Mouse (Mus musculus): ENCODE results near the gene Taok3. TPM values are rescaled to one million over a fixed set of nuclear protein-coding genes. Genes with fewer than 3 reads are reported as not detected.

Gene Taok3
- polyA plus RNA-seq, 1 experiment = 40.6 TPM

- TF ChIP-seq CTCF (IDR thresholded peaks at IDR 0.05; ENCODE audit: extremely low read depth, insufficient read depth, low read length) (no peak), POLR2A (IDR thresholded peaks at IDR 0.05; ENCODE audit: extremely low read depth, insufficient read depth, low read length) (no peak)
- Histone ChIP-seq H3K4me1 (ENCODE audit: control insufficient read depth, insufficient read depth, low read length) (peaks cover 3% of the 10 kb centered on the region; the same call in 1 of the 2 replicates), H3K27ac (ENCODE audit: insufficient read depth, low read length) (no peak overlapping the region), H3K4me3 (ENCODE audit: insufficient read depth, low read length) (no peak overlapping the region)
These were observed 30.1 kb downstream of the Taok3 start for GRCm38 (mm10) chr5:117150068-117150467.

- H3K27ac ChIP-seq (ENCODE audit: insufficient read depth, low read length) = no peak overlapping the region
- TF ChIP-seq POLR2A (IDR thresholded peaks at IDR 0.05; ENCODE audit: extremely low read depth, insufficient read depth, low read length) (no peak), CTCF (IDR thresholded peaks at IDR 0.05; ENCODE audit: extremely low read depth, insufficient read depth, low read length) (no peak)
- H3K4me3 ChIP-seq (ENCODE audit: insufficient read depth, low read length) = no peak overlapping the region
- no peaks in the 10 kb centered on the region for H3K4me1 ChIP-seq (ENCODE audit: control insufficient read depth, insufficient read depth, low read length)
These were observed 33.0 kb downstream of the Taok3 start for GRCm38 (mm10) chr5:117152944-117153343.

GRCm38 (mm10) chr5:117153527-117154091, 33.7 kb downstream of the Taok3 start:
- Histone ChIP-seq H3K4me3 (ENCODE audit: insufficient read depth, low read length) (no peak overlapping the region), H3K4me1 (ENCODE audit: control insufficient read depth, insufficient read depth, low read length) (no peaks in the 10 kb centered on the region), H3K27ac (ENCODE audit: insufficient read depth, low read length) (no peak overlapping the region)
- TF ChIP-seq POLR2A (IDR thresholded peaks at IDR 0.05; ENCODE audit: extremely low read depth, insufficient read depth, low read length) (no peak), CTCF (IDR thresholded peaks at IDR 0.05; ENCODE audit: extremely low read depth, insufficient read depth, low read length) (no peak)

- H3K27ac ChIP-seq (ENCODE audit: insufficient read depth, low read length) = no peak overlapping the region
- TF ChIP-seq CTCF (IDR thresholded peaks at IDR 0.05; ENCODE audit: extremely low read depth, insufficient read depth, low read length) (no peak), POLR2A (IDR thresholded peaks at IDR 0.05; ENCODE audit: extremely low read depth, insufficient read depth, low read length) (no peak)
- no peak overlapping the region for H3K4me3 ChIP-seq (ENCODE audit: insufficient read depth, low read length)
- H3K4me1 ChIP-seq (ENCODE audit: control insufficient read depth, insufficient read depth, low read length) = no peaks in the 10 kb centered on the region
These were observed 38.5 kb downstream of the Taok3 start for GRCm38 (mm10) chr5:117158335-117159018.

- Histone ChIP-seq H3K4me1 (ENCODE audit: control insufficient read depth, insufficient read depth, low read length) (no peaks in the 10 kb centered on the region), H3K27ac (ENCODE audit: insufficient read depth, low read length) (no peak overlapping the region), H3K4me3 (ENCODE audit: insufficient read depth, low read length) (no peak overlapping the region)
- TF ChIP-seq CTCF (IDR thresholded peaks at IDR 0.05; ENCODE audit: extremely low read depth, insufficient read depth, low read length) (no peak), POLR2A (IDR thresholded peaks at IDR 0.05; ENCODE audit: extremely low read depth, insufficient read depth, low read length) (no peak)
These were observed 39.4 kb downstream of the Taok3 start for GRCm38 (mm10) chr5:117159326-117159725.

- no peaks in the 10 kb centered on the region for H3K4me1 ChIP-seq (ENCODE audit: control insufficient read depth, insufficient read depth, low read length)
- no peak for TF ChIP-seq CTCF (IDR thresholded peaks at IDR 0.05; ENCODE audit: extremely low read depth, insufficient read depth, low read length)
- no peak for TF ChIP-seq POLR2A (IDR thresholded peaks at IDR 0.05; ENCODE audit: extremely low read depth, insufficient read depth, low read length)
- H3K27ac ChIP-seq (ENCODE audit: insufficient read depth, low read length) = no peak overlapping the region
- no peak overlapping the region for H3K4me3 ChIP-seq (ENCODE audit: insufficient read depth, low read length)
These were observed 39.9 kb downstream of the Taok3 start for GRCm38 (mm10) chr5:117159805-117160291.

- Histone ChIP-seq H3K4me3 (ENCODE audit: insufficient read depth, low read length) (no peak overlapping the region), H3K27ac (ENCODE audit: insufficient read depth, low read length) (no peak overlapping the region), H3K4me1 (ENCODE audit: control insufficient read depth, insufficient read depth, low read length) (no peaks in the 10 kb centered on the region)
- TF ChIP-seq CTCF (IDR thresholded peaks at IDR 0.05; ENCODE audit: extremely low read depth, insufficient read depth, low read length) (no peak), POLR2A (IDR thresholded peaks at IDR 0.05; ENCODE audit: extremely low read depth, insufficient read depth, low read length) (no peak)
These were observed 40.6 kb downstream of the Taok3 start for GRCm38 (mm10) chr5:117160499-117160898.

- Histone ChIP-seq H3K27ac (ENCODE audit: insufficient read depth, low read length) (no peak overlapping the region), H3K4me3 (ENCODE audit: insufficient read depth, low read length) (no peak overlapping the region), H3K4me1 (ENCODE audit: control insufficient read depth, insufficient read depth, low read length) (no peaks in the 10 kb centered on the region)
- TF ChIP-seq POLR2A (IDR thresholded peaks at IDR 0.05; ENCODE audit: extremely low read depth, insufficient read depth, low read length) (no peak), CTCF (IDR thresholded peaks at IDR 0.05; ENCODE audit: extremely low read depth, insufficient read depth, low read length) (no peak)
These were observed 43.9 kb downstream of the Taok3 start for GRCm38 (mm10) chr5:117163790-117164189.

GRCm38 (mm10) chr5:117164516-117164915, 44.6 kb downstream of the Taok3 start:
- TF ChIP-seq CTCF (IDR thresholded peaks at IDR 0.05; ENCODE audit: extremely low read depth, insufficient read depth, low read length) (no peak), POLR2A (IDR thresholded peaks at IDR 0.05; ENCODE audit: extremely low read depth, insufficient read depth, low read length) (no peak)
- H3K4me3 ChIP-seq (ENCODE audit: insufficient read depth, low read length) = no peak overlapping the region
- no peaks in the 10 kb centered on the region for H3K4me1 ChIP-seq (ENCODE audit: control insufficient read depth, insufficient read depth, low read length)
- H3K27ac ChIP-seq (ENCODE audit: insufficient read depth, low read length) = no peak overlapping the region

GRCm38 (mm10) chr5:117164923-117165322, 45.0 kb downstream of the Taok3 start:
- TF ChIP-seq CTCF (IDR thresholded peaks at IDR 0.05; ENCODE audit: extremely low read depth, insufficient read depth, low read length) (no peak), POLR2A (IDR thresholded peaks at IDR 0.05; ENCODE audit: extremely low read depth, insufficient read depth, low read length) (no peak)
- Histone ChIP-seq H3K4me1 (ENCODE audit: control insufficient read depth, insufficient read depth, low read length) (no peaks in the 10 kb centered on the region), H3K27ac (ENCODE audit: insufficient read depth, low read length) (no peak overlapping the region), H3K4me3 (ENCODE audit: insufficient read depth, low read length) (no peak overlapping the region)
